Mouse (Mus musculus) small intestine, adult 2 months (tissue): ENCODE results near the gene Dennd5a.

ENCODE experiments used
- CTCF ChIP-seq: fragments of 200-500 bp; IDR thresholded peaks from 2 replicates; pipeline ENCODE4 v1.5.1; 2012; ENCODE audit warnings: low read depth, mild to moderate bottlenecking, control low read depth, inconsistent platforms, low read length, moderate library complexity, mixed read lengths; ENCODE audit not compliant: insufficient replicate concordance, insufficient read length; ENCODE audit errors: extremely low read depth
- POLR2A ChIP-seq: fragments of 200-500 bp; IDR thresholded peaks from 2 replicates; pipeline ENCODE4 v1.6.1; 2012; ENCODE audit warnings: low read depth, mild to moderate bottlenecking, control low read depth, inconsistent platforms, low read length, moderate library complexity

- TF ChIP-seq POLR2A: no peak
- TF ChIP-seq CTCF: no peak
Observed at GRCm38 (mm10) chr7:109922889-109923288, 37.4 kb downstream of the Dennd5a start.
